Mouse (Mus musculus) bone marrow, adult 2 months (tissue): ENCODE results near the gene Ryr1. TPM values are rescaled to one million over a fixed set of nuclear protein-coding genes. Genes with fewer than 3 reads are reported as not detected.

Experiments
- H3K27ac ChIP-seq: fragments of 200-500 bp; 2 replicates; pipeline ENCODE4 v1.5.1; 2012; ENCODE audit warnings: low read depth, mild to moderate bottlenecking, control low read depth, inconsistent platforms, low read length; ENCODE audit not compliant: control insufficient read depth, poor library complexity, insufficient read depth
- H3K4me1 ChIP-seq: fragments of 200-500 bp; 2 replicates; pipeline ENCODE4 v1.6.1; 2011; ENCODE audit warnings: low read length; ENCODE audit not compliant: control insufficient read depth, insufficient read depth
- H3K4me3 ChIP-seq: fragments of 200-500 bp; replicated peaks from 2 replicates; pipeline ENCODE3; 2011; ENCODE audit warnings: mild to moderate bottlenecking, low read depth, low read length, control low read depth; ENCODE audit not compliant: control insufficient read depth
- CTCF ChIP-seq: fragments of 200-500 bp; IDR thresholded peaks from 2 replicates; pipeline ENCODE4 v1.5.1; 2011; ENCODE audit warnings: low read length, control low read depth; ENCODE audit not compliant: control insufficient read depth, insufficient read depth
- POLR2A ChIP-seq: fragments of 200-500 bp; IDR thresholded peaks from 2 replicates; pipeline ENCODE4 v1.6.1; 2011; ENCODE audit warnings: low read depth, mild to moderate bottlenecking, control low read depth, low read length, borderline replicate concordance; ENCODE audit not compliant: control insufficient read depth
- WGBS: fragments of 180-500 bp; shearing (Covaris S2); methylation state at CpG from one replicate; pipeline ENCODE4 v1.1.7; 2018; 5-methylcytosine and 5-hydroxymethylcytosine counted together
- polyA plus RNA-seq: library from polyadenylated mRNA; stranded (reverse); fragments of >200 nt; gene quantifications from 2 replicates; pipeline ENCODE4 v1.2.4, GENCODE M21; 2011; ENCODE audit warnings: low replicate concordance; ENCODE audit not compliant: missing spikeins, insufficient read depth, insufficient read length

Gene Ryr1
- polyA plus RNA-seq, 1 experiment = 2.7 TPM

DNA sequence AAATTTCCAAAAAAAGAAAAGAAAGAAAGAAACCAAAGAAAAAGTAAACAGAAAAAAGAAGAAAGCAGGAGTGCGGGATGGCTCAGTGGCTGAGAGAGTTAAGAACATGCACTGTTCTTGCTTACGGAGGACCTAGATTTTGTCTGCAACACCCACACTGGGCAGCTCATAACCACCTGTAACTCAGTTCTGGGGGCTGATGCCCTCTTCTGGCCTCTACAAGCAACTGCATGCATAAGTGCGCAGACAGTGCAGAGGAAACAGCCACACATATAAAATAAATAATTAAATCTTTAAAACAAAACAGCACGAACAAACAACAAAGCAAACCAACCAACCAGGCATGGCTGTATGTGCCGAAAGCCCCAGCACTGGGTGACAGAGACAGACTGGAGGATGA lies 92.3 kb downstream of the Ryr1 start:
- TF ChIP-seq POLR2A (no peak), CTCF (peak; percentile 62)
- H3K27ac ChIP-seq = no peak overlapping the region
- H3K4me3 ChIP-seq = no peak overlapping the region
- WGBS = 83% methylated on average over 5 of the region's 5 CpGs
- H3K4me1 ChIP-seq = peaks cover 1% of the 10 kb centered on the region; the same call in 1 of the 2 replicates

DNA sequence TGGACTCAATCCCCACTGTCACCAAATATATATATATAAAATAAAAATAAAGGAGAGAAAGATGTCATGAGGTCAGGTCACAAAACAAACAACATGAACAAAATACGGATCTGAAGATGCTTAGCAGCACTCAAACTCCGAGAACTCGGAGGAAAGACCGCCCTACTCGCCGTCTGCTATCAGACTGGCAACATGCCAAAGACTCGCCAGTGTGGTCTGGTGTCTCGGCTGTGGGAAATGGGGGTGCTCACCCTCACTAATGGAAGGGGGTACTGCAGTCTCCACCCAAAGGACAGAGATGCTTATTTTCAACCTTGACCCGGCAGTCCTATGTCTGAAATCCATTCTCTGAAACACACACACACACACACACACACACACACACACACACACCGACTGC lies 93.3 kb downstream of the Ryr1 start:
- Histone ChIP-seq H3K4me1 (peaks cover 1% of the 10 kb centered on the region; the same call in 1 of the 2 replicates), H3K4me3 (no peak overlapping the region), H3K27ac (no peak overlapping the region)
- TF ChIP-seq CTCF (no peak), POLR2A (no peak)
- WGBS = 54% methylated on average over 10 of the region's 10 CpGs

GRCm38 (mm10) chr7:29029690-29030656 lies 95.0 kb downstream of the Ryr1 start:
- TF ChIP-seq CTCF = no peak
- TF ChIP-seq POLR2A = no peak
- Histone ChIP-seq H3K4me1 (peaks cover 1% of the 10 kb centered on the region; the same call in 1 of the 2 replicates), H3K27ac (peak overlapping the region; percentile 36)

GRCm38 (mm10) chr7:29028761-29029160 lies 96.2 kb downstream of the Ryr1 start:
- TF ChIP-seq CTCF (no peak), POLR2A (no peak)
- Histone ChIP-seq H3K27ac (no peak overlapping the region), H3K4me1 (peaks cover 1% of the 10 kb centered on the region; the same call in 1 of the 2 replicates), H3K4me3 (no peak overlapping the region)
- 82% methylated on average over 6 of the region's 6 CpGs for WGBS

More at GRCm38 (mm10) chr7:29029690-29030656, 95.0 kb downstream of the Ryr1 start:
- 59% methylated on average over 14 of the region's 14 CpGs for WGBS
- H3K4me3 ChIP-seq = no peak overlapping the region

DNA sequence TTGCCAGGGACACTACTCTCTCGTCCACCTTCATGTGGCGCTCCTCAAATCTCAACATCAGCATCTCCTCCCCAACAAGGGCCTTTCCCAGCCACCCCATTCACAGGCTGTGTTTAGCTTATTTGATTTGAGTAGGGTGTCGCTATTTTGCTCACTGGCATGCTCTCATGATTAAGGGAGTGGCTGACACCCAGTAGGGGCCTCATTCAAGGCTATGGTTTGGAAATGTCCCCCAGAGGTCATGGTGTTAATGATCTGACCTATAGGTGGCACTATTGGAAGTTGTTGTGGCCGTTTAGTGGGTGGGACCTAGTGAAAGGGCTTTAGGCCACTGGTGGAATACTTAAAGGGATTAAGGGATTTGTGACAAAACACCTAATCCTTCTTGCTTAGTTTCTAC lies 98.2 kb downstream of the Ryr1 start:
- no peak overlapping the region for H3K27ac ChIP-seq
- TF ChIP-seq CTCF = no peak
- no peak for TF ChIP-seq POLR2A
- H3K4me1 ChIP-seq = peaks cover 1% of the 10 kb centered on the region; the same call in 1 of the 2 replicates
- no peak overlapping the region for H3K4me3 ChIP-seq
- 85% methylated on average over 4 of the region's 4 CpGs for WGBS

- TF ChIP-seq CTCF = no peak
- TF ChIP-seq POLR2A = no peak
- WGBS = 79% methylated on average over 5 of the region's 5 CpGs
- Histone ChIP-seq H3K4me1 (peaks cover 1% of the 10 kb centered on the region; the same call in 1 of the 2 replicates), H3K27ac (no peak overlapping the region), H3K4me3 (no peak overlapping the region)
These were observed 98.8 kb downstream of the Ryr1 start for GRCm38 (mm10) chr7:29026195-29026594.

GRCm38 (mm10) chr7:29025566-29025965 lies 99.4 kb downstream of the Ryr1 start:
- TF ChIP-seq POLR2A (no peak), CTCF (no peak)
- 58% methylated on average over 7 of the region's 7 CpGs for WGBS
- H3K27ac ChIP-seq = no peak overlapping the region
- peaks cover 1% of the 10 kb centered on the region; the same call in 1 of the 2 replicates for H3K4me1 ChIP-seq
- H3K4me3 ChIP-seq = no peak overlapping the region

DNA sequence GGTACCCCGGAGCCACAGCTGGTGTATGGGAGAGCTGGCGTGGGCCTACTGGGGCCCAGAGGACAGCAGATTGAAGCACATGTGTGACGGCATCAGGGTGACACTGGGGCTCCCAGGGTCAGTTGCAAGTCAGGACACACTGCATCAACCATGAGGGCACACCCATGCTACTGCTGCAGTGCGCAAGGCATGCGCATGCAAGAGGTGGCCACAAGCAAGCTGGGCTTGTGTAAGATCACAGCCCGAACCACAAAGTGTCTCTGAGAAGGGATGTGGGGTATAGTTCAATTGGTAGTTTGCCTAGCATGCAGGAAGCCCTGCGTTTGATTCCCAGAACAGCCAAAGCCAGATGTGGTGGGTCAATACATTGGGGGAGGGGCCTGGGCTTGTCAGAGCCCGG lies 101.5 kb downstream of the Ryr1 start:
- Histone ChIP-seq H3K4me3 (no peak overlapping the region), H3K4me1 (no peaks in the 10 kb centered on the region; the same call in 1 of the 2 replicates), H3K27ac (peak overlapping the region; percentile 53; the same call in 1 of the 2 replicates)
- 62% methylated on average over 8 of the region's 8 CpGs for WGBS
- TF ChIP-seq CTCF (no peak), POLR2A (no peak)
